In the genomic region with DNA sequence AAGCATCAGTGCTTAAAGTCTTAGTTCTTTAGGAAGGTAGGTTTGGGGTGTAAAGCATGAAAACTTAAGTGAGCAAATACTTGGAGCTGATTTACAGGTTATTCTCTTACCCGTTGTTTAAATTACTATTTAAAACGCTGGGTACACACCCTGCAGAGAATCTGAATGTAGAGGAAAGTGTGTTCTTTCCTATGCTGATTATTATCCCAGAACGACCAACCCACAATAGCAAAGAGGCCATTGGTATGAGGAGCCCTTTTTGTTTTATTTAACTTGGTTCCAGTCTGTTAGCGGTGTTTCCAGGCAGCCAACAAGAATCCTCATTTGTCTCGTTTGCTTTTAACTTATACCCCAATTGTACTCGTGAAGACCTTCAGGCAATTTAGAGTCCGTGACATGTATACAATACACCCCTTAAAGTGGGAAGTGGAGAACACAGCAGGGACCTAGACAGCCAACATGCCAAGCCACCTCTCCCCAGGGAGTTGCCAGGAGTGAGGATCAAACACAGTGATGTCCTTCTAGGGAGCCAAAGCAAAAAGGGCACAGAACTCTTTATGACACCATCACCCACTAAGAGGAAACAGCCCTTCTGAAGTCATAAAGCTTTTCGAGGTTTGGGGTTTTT, we compare ENCODE assay signal across 24 mouse cellular contexts.
DNase-seq lines count a peak whose midpoint lies in the region; ATAC-seq and TF ChIP-seq lines count a peak whose summit lies in the region.
"Had no signal": no experiment of that assay in that cellular context is flagged by ENCODE, and none has a peak within 500 bp of the region (broad histone marks: within the 10 kb centered on the region; RNA-seq: fewer than 3 reads in every experiment).

No protein-coding gene starts in this region.

- WGBS in hindbrain, embryonic 14.5 days, result 9% methylated on average over 8 of the region's 8 CpGs
- 8% methylated on average over 8 of the region's 8 CpGs for WGBS in neural tube, embryonic 14.5 days

- no peak overlapping the region for H3K4me3 ChIP-seq in layer of hippocampus, adult 2 months
- H3K4me3 ChIP-seq in hindbrain, embryonic 14.5 days (replicated peaks; ENCODE audit: low read length), result no peak overlapping the region
- no peak overlapping the region for H3K4me3 ChIP-seq in neural tube, embryonic 14.5 days (ENCODE audit: low read depth, low read length)
- H3K4me3 ChIP-seq: embryonic facial prominence, embryonic 12.5 days; kidney, embryonic 15.5 days; left cerebral cortex, adult 2 months; liver, embryonic 13.5 days had no signal

- peak; percentile 69 for ATAC-seq in hindbrain, embryonic 14.5 days (ENCODE audit: low FRiP score)
- peak; percentile 47; the same call in 1 of the 2 replicates for ATAC-seq in neural tube, embryonic 14.5 days (ENCODE audit: low read depth)
- ATAC-seq: forebrain, postnatal 0 days had no signal

- H3K4me2 ChIP-seq in hindbrain, embryonic 14.5 days (replicated peaks), result no peak overlapping the region
- no peak overlapping the region for H3K4me2 ChIP-seq in neural tube, embryonic 14.5 days (ENCODE audit: low read depth, low read length)
- H3K4me2 ChIP-seq: embryonic facial prominence, embryonic 12.5 days; heart, embryonic 11.5 days; kidney, embryonic 15.5 days; liver, embryonic 13.5 days had no signal

- H3K9ac ChIP-seq in hindbrain, embryonic 14.5 days, result no peak overlapping the region
- H3K9ac ChIP-seq in neural tube, embryonic 14.5 days (replicated peaks; ENCODE audit: low read depth, low read length), result no peak overlapping the region
- H3K9ac ChIP-seq: embryonic facial prominence, embryonic 12.5 days; forebrain, postnatal 0 days; kidney, embryonic 15.5 days; liver, embryonic 13.5 days had no signal

- H3K9me3 ChIP-seq in hindbrain, embryonic 14.5 days (ENCODE audit: control insufficient read depth, low read length), result no peaks in the 10 kb centered on the region
- H3K9me3 ChIP-seq in neural tube, embryonic 14.5 days (ENCODE audit: control insufficient read depth, low read length), result no peaks in the 10 kb centered on the region
- H3K9me3 ChIP-seq: embryonic facial prominence, embryonic 12.5 days; kidney, embryonic 15.5 days; liver, embryonic 13.5 days had no signal

- no peak for TF ChIP-seq CTCF in layer of hippocampus, adult 2 months (conservative IDR thresholded peaks at IDR 0.05)

- DNase-seq in embryo, embryonic 10 days (ENCODE audit: low spot score), result peak; percentile 12
- DNase-seq in embryo, embryonic 11 days, result no peak
- no peak for DNase-seq in layer of hippocampus, adult 2 months (ENCODE audit: low spot score in 2 of 2)
- no peak for DNase-seq in layer of hippocampus, postnatal 10 days (ENCODE audit: low spot score in 2 of 2)
- DNase-seq in hindbrain, embryonic 14.5 days (ENCODE audit: low spot score), result no peak
- DNase-seq in c-Kit-positive CD71-positive TER-119-positive erythroid progenitor cells, embryonic 14.5 days (ENCODE audit: low spot score), result no peak
- DNase-seq: adrenal gland, postnatal 10 days; cerebellum, adult 9-10 months; forebrain, postnatal 0 days; gastrocnemius, postnatal 14 days; kidney, adult 11 months; kidney, postnatal 4 days; layer of hippocampus, adult 9-11 months; liver, embryonic 13.5 days; lung, adult 2 months; lung, postnatal 14 days; right cerebral cortex, postnatal 25 days; spleen, adult 18-20 months; thymus, postnatal 14 days had no signal

- peak overlapping the region; percentile 59; the same call in 1 of the 2 replicates for H3K27ac ChIP-seq in layer of hippocampus, adult 2 months
- no peak overlapping the region for H3K27ac ChIP-seq in hindbrain, embryonic 14.5 days
- H3K27ac ChIP-seq in neural tube, embryonic 14.5 days (ENCODE audit: low read depth, low read length), result no peak overlapping the region
- H3K27ac ChIP-seq: embryonic facial prominence, embryonic 12.5 days; kidney, embryonic 15.5 days; left cerebral cortex, adult 2 months; liver, embryonic 13.5 days had no signal

- H3K27me3 ChIP-seq in hindbrain, embryonic 14.5 days (ENCODE audit: control insufficient read depth, insufficient read depth, low read length), result no peaks in the 10 kb centered on the region
- H3K27me3 ChIP-seq in neural tube, embryonic 14.5 days (ENCODE audit: control insufficient read depth, insufficient read depth, low read length), result no peaks in the 10 kb centered on the region
- H3K27me3 ChIP-seq: embryonic facial prominence, embryonic 12.5 days; kidney, embryonic 15.5 days; liver, embryonic 13.5 days had no signal

- H3K4me1 ChIP-seq in hindbrain, embryonic 14.5 days (replicated peaks; ENCODE audit: control insufficient read depth, insufficient read depth, low read length), result no peaks in the 10 kb centered on the region
- H3K4me1 ChIP-seq in neural tube, embryonic 14.5 days (ENCODE audit: control insufficient read depth, insufficient read depth, low read length), result no peaks in the 10 kb centered on the region
- H3K4me1 ChIP-seq: embryonic facial prominence, embryonic 12.5 days; kidney, embryonic 15.5 days; liver, embryonic 13.5 days had no signal

- H3K36me3 ChIP-seq in hindbrain, embryonic 14.5 days (replicated peaks; ENCODE audit: control insufficient read depth, insufficient read depth), result no peaks in the 10 kb centered on the region
- H3K36me3 ChIP-seq in neural tube, embryonic 14.5 days (ENCODE audit: control insufficient read depth, insufficient read depth, low read length), result no peaks in the 10 kb centered on the region
- H3K36me3 ChIP-seq: embryonic facial prominence, embryonic 12.5 days; kidney, embryonic 15.5 days; liver, embryonic 13.5 days had no signal
